Mouse (Mus musculus): ENCODE data around the gene 2210011C24Rik.

DNA sequence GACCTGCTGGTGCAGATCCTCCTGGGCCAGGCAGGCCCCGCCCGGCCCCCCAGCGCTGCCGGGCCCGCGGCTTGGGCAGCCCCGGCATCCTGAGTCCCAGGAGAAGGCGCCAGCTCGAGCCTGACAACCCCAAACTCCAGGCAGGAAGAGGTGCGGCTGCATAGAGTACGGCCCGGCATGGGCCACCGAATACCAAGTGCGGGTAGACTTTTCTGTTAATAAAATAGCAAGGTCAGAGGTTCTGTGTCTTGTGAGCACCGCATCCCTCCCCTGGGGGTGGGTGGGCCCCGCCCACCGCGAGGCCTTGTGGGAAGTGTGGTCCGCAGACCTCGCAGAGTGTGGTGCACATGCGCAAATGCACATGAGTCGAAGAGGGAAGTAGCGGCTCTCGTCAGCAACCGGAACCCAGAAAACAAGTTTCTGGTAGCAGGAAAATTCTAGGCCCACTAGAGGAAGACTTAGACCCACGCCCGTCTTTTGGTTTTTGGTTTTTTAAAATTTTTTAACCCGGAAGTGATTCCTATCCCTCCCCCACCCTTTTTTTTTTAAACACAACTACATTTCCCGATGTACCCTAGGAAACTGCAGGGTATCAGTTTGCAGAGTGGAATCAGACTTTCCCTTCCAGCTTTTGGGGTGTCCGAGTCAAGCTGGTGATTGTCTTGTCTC lies 7.3 kb downstream of the 2210011C24Rik start:
- TF ChIP-seq POLR2A (IDR thresholded peaks at IDR 0.05; ENCODE audit: borderline replicate concordance, insufficient read depth, low read length), result peak; percentile 67; the same call in 1 of the 2 replicates
- TF ChIP-seq CTCF (IDR thresholded peaks at IDR 0.05; ENCODE audit: borderline replicate concordance, insufficient read depth, low read depth, low read length), result no peak; the same call in 1 of the 2 replicates
